Mouse (Mus musculus): ENCODE data around the gene Fancd2os. TPM values are rescaled to one million over a fixed set of nuclear protein-coding genes. Genes with fewer than 3 reads are reported as not detected.

The Fancd2os gene
- total and polyA plus RNA-seq, 3 experiments = 0.12 to 0.22 TPM; not detected in 1

- peak; percentile 46 for TF ChIP-seq NELFE (IDR thresholded peaks at IDR 0.05; ENCODE audit: low read depth, low read length)
- peak; percentile 46 for TF ChIP-seq SIN3A (IDR thresholded peaks at IDR 0.05; ENCODE audit: low read length)
- TF ChIP-seq JUND (IDR thresholded peaks at IDR 0.05; ENCODE audit: low read depth, low read length) = no peak
- peak; percentile 82 for TF ChIP-seq TCF12 (IDR thresholded peaks at IDR 0.05; ENCODE audit: low read depth, low read length)
Measured at GRCm38 (mm10) chr6:113638302-113639040, 38.0 kb upstream of the Fancd2os start, which contains the start of gene Irak2 (continued).

GRCm38 (mm10) chr6:113632863-113633262 lies 32.3 kb upstream of the Fancd2os start:
- DNase-seq (ENCODE audit: low read depth, low spot score) = no peak
- no peak overlapping the region for H3K27ac ChIP-seq (ENCODE audit: control insufficient read depth, low read depth, low read length)
- H3K9ac ChIP-seq (ENCODE audit: control insufficient read depth, low read depth, low read length, poor library complexity, severe bottlenecking) = no peak overlapping the region
- no peaks in the 10 kb centered on the region for H3K27me3 ChIP-seq (ENCODE audit: control insufficient read depth in 1 of 2, insufficient read depth in 2 of 2, low read length in 2 of 2)
- H3K79me2 ChIP-seq (ENCODE audit: control insufficient read depth, insufficient read depth, low read length, poor library complexity) = no peaks in the 10 kb centered on the region
- H3K36me3 ChIP-seq (ENCODE audit: control insufficient read depth in 1 of 2, insufficient read depth in 2 of 2, low read length in 2 of 2) = no peaks in the 10 kb centered on the region; a peak in 1 of 4 replicates
- no peak overlapping the region for H3K4me3 ChIP-seq (ENCODE audit: control insufficient read depth in 1 of 2, insufficient read depth in 1 of 2, low read depth in 2 of 2, low read length in 2 of 2)
- H3K9me3 ChIP-seq (replicated peaks; ENCODE audit: insufficient read depth, low read length) = no peaks in the 10 kb centered on the region
- TF ChIP-seq POLR2AphosphoS5 (IDR thresholded peaks at IDR 0.05; ENCODE audit: borderline replicate concordance, low read depth, low read length) (no peak), MYC (IDR thresholded peaks at IDR 0.05; ENCODE audit: low read depth, low read length) (no peak), HCFC1 (IDR thresholded peaks at IDR 0.05; ENCODE audit: low read depth, low read length) (no peak), ETS1 (IDR thresholded peaks at IDR 0.05; ENCODE audit: low read depth, low read length) (no peak), TAL1 (IDR thresholded peaks at IDR 0.05; ENCODE audit: low read length) (no peak), MYB (IDR thresholded peaks at IDR 0.05; ENCODE audit: low read depth, low read length) (no peak), CHD1 (IDR thresholded peaks at IDR 0.05; ENCODE audit: low read depth, low read length) (no peak), ZKSCAN1 (IDR thresholded peaks at IDR 0.05; ENCODE audit: low read depth, low read length) (no peak), RAD21 (IDR thresholded peaks at IDR 0.05; ENCODE audit: low read depth, low read length) (no peak), POLR2AphosphoS2 (IDR thresholded peaks at IDR 0.05; ENCODE audit: low read length) (no peak), SIN3A (IDR thresholded peaks at IDR 0.05; ENCODE audit: low read length) (no peak), KAT2A (conservative IDR thresholded peaks at IDR 0.05; ENCODE audit: low read depth, low read length) (no peak), ZC3H11A (IDR thresholded peaks at IDR 0.05; ENCODE audit: low read depth, low read length) (no peak), CTCF (IDR thresholded peaks at IDR 0.05 in 2 of 3, conservative IDR thresholded peaks at IDR 0.05 in 1 of 3; ENCODE audit: control insufficient read depth in 1 of 3, insufficient read depth in 1 of 3, low read depth in 2 of 3, low read length in 3 of 3, poor library complexity in 1 of 3, severe bottlenecking in 1 of 3) (no peak), POLR2A (IDR thresholded peaks at IDR 0.05; ENCODE audit: control insufficient read depth in 1 of 2, insufficient read depth in 1 of 2, low read depth in 1 of 2, low read length in 2 of 2, poor library complexity in 1 of 2) (no peak), UBTF (IDR thresholded peaks at IDR 0.05; ENCODE audit: borderline replicate concordance, insufficient read depth, low read depth, low read length) (no peak), MAX (IDR thresholded peaks at IDR 0.05; ENCODE audit: low read length) (no peak), ZNF384 (IDR thresholded peaks at IDR 0.05; ENCODE audit: low read depth, low read length) (no peak), TBP (IDR thresholded peaks at IDR 0.05; ENCODE audit: low read depth, low read length) (no peak), GABPA (IDR thresholded peaks at IDR 0.05; ENCODE audit: low read depth, low read length) (no peak)
- no peaks in the 10 kb centered on the region for H3K4me1 ChIP-seq (ENCODE audit: control insufficient read depth in 1 of 2, insufficient read depth in 2 of 2, low read length in 2 of 2)

Data from MEL (cell line).